Mouse (Mus musculus) retina, postnatal 1 day (tissue): Measurements from ENCODE around the gene Shcbp1l.
"Not testable (repeated sequence)": the region's sequence is repeated elsewhere in the genome, so short reads cannot be mapped to it uniquely, and the experiment has no call there.

Experiments used
- DNase-seq: peaks from one replicate; pipeline ENCODE4 v3.0.0-alpha.2; 2012

The Shcbp1l gene

DNA sequence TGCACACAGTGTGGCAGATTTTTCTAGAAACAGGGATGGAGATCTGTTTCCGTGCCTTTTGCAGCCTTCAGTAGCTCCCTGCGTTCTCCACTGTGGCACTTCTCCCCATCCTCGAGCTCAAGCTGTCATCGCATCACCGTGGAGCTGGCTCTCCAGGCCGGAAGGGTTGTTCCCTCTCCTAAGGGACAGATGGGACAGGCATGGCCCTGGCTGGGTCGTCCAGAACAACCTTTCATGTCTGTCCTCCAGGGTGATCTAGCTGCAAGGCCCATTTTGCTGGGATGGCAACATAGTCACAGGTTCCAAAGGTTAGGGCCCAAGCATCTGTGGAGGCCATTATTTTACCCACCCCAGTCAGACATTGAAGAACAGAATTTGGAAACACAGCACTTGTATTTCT lies 6.2 kb downstream of the Shcbp1l start:
- no peak for DNase-seq

DNA sequence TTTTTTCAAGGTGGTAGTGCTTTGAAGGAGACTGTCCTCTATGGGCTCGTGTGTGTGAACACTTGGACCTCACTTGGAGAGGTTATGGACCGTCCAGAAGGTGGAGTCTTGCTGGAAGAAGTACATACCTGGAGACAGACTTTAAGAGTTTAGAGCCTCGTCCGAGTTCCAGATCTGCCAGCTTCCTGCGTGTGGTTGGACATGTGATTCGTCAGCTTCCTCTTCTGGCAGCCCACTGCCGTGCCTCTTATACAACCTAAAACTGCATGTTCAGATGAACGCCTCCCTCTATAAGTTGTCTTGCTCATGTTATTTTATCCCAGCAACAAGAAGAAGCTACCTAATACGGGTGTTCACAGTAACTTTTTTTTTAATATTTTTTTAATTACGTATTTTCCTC lies 6.7 kb downstream of the Shcbp1l start:
- no peak for DNase-seq

DNA sequence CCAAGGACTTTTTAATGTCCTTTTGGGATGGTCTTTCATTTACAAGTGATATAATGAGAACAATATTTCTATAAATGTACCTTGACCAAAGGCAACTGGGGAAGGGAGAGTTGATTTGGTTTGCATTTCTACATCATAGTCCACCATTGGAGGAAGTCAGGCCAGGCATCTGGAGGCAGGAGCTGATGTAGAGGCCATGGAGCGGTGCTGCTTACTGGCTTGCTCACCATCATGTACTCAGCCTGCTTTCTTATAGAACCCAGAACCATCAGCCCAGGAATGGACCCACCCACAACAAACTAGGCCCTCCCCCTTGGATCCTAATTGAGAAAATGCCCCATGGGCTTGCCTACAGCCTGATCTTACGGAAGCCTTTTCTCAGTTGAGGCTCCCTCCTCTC lies 7.4 kb downstream of the Shcbp1l start:
- no peak for DNase-seq

DNA sequence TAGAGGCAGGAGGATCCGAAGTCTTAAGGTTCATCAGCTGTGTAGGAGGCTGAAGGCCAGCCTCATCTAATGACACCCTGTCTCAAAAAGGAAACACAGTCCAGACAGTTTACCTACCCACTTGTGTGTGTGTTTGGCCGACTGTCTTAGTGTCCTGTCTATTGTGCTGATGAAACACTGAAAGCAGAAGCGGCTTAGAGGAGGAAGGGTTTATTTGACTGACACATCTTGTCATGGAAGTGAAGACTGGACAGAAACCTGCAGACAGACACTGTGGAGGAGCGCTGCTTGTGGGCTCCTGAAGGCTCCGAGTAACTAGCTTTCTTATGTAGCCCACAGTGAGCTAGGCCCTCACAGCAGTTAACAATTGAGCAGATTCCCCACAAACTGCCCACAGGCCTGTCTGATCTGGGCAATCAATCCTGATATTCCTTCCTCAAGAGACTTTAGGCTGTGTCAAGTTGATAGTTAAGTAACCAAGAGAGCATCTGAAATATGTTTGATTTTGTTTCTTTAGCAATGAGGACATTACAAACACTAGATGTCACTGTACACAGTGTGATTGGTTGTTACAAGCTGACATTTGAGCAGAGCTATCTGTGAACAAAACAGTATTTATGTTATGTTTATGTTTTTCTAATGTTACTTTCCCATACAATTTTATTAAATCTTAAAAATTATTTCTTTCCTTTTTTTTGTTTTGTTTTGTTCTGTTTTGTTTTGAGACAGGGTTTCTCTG lies 9.1 kb downstream of the Shcbp1l start:
- DNase-seq: no peak

DNA sequence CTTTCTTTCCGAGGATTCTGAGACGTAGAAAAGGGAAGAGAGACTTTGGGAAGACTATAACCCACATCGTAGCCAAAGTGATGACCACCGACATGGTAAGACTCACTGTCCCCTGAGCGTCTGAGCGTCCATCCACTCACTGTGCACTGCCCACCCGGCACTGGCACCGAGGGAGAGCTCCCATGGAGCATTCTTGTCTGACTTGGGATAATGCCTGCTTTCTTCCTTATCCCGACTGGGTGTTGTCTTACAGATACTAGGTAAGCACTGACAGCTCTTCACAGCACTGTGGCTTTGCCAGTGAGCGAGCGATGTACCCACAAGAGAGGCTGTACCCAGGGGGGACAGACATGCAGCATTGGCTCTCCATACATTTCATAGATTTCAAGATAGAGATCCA lies 12.6 kb downstream of the Shcbp1l start:
- no peak for DNase-seq

DNA sequence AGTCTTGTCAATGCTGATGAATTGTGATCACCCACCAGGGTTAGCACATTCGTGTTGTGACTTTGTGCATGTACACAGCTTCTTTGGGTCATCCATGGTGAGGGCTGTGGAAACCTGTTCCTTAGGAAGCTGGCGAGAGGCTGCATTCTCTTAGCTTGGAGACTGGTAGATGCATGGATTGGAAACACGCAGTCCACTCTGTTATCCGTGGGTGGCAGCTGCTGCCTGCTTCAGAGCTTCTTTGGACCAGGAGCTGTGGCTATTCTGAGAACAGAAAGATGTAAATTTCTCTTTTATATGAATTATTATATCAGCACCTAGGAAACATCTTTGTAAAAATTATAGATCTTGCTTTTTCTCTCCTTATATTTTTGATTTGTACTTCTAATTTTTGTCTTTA lies 15.8 kb downstream of the Shcbp1l start:
- DNase-seq: no peak

DNA sequence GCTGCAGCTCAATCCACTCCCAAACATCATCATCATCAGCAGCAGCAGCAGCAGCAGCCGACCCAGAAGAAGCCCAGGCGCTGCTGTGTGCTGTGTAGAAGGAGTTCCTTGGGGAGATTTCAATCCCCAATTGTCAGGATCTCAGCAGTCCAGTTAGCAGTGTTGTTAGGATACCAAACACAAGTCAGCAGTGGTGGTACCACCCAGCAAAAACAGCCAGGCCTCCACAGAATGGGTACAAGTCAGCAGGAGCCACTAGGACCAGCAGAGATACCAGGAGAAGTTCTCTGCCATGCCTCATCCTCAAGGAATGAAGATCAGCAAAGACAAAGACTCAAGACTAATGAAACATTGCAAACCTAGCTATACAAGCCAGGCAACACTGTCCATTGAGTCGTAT lies 16.7 kb downstream of the Shcbp1l start:
- no peak for DNase-seq

DNA sequence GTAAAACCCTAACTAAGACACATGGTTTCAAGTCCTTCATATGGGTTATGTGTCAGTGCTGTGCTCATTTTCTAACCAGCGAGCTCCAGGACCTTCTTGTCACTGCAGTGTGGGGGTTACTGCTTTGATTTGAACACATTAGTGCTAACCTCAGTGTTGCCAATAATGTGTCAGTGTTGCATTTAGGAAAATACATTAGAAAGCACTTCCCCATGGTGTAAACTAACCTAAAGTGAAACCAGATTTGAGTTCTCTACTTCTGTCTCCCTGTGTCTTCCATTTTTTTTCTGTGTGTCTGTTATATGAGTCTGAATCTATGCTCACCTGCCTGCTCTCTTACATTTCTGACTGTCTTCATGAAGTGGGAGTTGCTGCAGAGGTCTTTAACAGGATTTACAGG lies 18.1 kb downstream of the Shcbp1l start:
- DNase-seq: no peak

DNA sequence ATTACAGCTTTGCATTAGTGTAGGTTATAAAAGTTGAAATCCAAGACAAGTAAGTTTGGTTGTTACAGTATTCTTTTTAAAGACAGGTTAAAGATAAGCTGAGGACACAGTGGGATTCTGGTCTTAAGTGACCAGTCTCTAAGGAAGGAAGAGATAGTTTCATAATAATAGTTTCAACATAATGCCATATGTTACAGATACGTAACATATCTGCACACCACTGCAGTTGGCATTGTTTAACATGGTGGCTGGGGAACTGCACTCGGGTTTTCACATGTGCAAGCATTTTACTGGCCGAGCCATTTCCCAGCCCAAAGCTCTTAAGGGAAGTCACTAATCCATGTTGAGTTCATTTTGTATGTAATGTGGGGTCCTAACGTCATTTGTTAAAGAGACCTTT lies 18.7 kb downstream of the Shcbp1l start:
- no peak for DNase-seq

DNA sequence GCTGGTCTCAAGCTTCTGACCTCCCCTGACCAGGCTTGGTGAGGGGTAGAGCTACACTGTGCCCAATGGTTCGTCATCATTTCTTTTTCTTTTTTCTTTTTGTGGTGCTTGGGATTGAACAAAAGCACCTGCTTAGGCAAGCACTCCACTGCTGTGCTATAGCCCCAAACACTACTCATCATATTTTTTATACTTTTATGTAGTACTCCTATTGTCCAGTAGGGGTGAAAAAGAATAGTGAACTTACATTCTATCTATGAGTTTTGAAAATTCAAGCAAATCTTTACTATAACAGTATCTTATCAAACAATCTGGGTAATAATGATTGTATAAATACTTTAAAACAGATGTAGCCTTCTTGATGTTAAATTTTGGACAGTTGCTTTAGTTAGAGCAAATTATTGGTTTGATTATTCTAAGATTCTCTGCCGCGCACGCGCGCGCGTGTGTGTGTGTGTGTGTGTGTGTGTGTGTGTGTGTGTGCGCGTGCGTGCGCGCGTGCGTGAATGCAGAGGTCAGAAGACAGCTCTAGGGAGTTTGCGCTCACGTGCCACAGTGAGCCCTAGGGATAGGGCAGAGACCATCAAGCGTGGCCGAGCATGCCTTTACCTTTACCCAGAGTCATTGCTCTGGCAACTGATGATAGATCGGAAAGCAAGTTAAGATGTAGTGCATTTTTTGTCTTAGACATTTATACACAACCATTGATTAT lies 21.3 kb downstream of the Shcbp1l start:
- DNase-seq: no peak

DNA sequence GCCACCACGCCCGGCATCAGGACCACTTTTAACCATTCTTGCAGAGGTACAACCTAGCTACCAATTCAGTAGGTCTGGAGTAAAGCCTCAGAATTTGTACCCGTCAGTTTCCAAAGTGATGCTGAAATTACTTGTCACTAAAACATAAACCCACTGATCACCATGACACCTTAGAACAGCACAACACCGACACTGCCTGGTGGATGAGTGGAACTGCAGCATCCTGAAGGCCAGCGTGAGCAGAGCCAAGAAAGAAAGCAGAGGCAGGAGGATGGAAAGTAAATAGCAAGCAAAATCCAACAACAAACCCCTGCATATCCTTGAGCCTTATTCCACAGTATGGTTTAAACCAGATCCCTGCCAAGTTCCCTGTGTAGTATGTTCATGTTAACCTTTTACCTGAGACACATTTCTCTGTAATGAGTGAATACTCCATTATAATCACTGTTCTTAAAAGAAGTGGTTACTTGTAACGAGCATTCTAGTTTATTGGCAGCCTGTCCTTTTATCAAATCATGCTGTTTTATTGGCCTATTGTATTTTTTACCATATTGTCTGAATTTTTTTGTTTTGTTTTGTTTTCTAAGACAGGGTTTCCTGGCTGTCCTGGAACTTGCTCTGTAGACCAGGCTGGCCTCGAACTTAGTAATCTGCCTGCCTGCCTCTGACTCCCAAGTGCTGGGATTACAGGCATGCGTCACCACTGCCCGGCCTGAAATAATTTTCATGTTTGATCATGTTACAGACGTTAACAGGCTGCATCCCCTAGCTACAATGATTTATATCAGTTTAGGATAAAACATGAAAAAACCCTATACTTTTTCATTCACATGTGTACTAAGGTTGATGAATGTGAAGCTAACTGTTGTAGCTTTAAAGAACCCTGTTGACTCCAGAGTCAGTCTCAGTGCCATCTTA lies 26.5 kb downstream of the Shcbp1l start:
- DNase-seq: peak; percentile 48

DNA sequence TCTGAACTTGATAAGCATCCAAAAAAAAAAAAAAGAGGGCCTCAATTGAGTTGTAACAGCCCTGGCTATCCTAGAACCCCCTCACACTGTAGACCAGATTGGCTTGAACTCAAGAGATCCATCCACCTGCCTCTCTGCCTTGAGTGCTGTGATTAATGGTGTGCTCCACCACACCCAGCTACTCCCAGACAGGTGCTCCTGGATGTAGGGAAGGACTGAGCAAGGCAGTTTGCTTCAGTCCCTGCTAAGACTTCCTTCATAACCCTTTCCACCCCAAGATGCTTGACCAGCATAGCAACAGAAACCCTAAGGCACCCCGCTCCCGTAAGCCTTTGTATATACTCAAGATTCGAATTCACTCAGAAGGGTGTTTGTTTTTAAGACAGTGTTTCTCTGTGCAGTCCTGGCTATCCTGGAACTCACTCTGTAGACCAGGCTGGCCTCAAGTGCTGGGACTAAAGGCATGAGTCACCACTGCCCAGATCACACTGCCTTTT lies 28.2 kb downstream of the Shcbp1l start:
- DNase-seq: no peak

DNA sequence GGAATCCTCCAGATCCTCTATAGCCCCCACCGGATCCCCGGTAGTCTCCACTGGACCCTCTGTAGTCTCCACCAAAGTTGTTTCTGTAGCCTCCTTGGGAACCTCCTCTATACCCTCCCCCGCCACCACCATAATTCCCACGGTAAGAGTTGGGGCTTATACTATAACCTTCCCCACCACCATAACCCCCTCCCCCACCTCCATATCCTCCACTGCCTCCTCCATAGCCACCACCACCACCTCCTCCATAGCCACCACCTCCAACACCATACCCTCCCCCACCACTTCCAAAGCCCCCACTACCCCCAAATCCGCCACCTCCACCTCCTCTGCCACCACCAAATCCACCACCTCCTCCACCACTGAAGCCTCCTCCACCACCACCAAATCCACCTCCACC lies 31.2 kb downstream of the Shcbp1l start:
- DNase-seq: no peak

DNA sequence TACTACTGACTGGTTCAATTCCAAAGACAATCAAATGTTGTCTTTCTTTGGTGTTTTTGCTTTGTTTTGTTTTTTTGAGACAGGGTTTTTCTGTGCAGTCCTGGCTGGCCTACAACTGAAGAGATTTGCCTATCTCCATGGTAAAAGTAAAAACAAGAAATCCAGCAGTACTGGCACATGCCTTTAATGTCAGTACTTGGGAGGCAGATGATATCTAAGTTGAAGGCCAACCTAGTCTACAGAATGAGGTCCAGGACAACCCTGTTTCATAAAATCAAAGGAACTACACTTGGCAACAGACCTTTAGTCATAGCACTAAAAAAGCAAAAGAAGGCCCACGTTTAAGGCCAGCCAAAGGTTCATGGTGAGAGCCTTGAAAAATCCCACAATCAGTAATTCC lies 36.8 kb downstream of the Shcbp1l start:
- DNase-seq: no peak

DNA sequence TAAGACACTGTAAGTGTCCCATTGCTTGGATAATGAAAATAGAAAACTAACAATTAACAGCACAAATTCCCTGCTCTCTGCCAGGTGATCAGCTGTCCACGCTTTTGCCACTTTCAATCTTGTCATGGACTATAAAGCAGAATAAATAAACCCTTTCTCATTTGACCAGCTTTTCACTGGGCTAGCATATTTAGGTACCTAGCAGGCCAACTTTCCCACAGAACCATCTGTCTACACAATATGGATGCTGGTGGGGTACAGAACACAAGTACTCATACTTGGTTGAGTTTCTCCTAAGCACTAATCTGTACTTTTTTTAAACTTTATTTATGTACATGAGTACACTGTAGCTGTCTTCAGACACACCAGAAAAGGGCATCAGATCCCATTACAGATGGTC lies 54.3 kb downstream of the Shcbp1l start:
- DNase-seq: no peak

DNA sequence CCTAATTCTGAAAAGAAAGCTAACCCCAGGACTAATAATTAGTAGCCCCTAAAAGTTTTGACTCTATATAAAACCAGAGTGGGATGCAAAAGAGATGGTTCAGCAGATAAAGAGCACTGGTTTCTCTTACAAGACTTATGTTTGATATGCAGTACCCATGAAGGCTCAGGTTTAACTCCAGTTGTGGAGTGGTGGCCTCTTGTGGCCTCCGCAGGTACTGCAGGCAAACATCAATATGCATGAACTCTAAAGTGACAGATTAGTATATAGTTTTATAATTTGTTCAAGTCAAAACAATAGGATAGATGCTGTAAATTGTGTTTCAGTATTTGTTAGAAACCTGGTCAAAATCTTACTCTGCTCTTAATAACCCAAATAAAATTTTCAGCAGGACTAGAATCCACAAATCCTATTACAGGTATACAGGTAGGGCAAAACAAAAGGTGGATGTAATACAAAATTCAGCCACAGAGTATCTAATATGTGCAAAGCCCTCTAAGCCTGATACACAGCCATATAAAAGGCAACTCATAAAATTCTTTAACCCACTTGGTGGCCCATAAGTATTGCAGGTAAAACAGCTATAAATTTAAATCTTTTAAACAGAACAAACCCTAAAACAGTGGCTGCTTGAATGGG lies 55.5 kb downstream of the Shcbp1l start:
- DNase-seq: peak; percentile 71

DNA sequence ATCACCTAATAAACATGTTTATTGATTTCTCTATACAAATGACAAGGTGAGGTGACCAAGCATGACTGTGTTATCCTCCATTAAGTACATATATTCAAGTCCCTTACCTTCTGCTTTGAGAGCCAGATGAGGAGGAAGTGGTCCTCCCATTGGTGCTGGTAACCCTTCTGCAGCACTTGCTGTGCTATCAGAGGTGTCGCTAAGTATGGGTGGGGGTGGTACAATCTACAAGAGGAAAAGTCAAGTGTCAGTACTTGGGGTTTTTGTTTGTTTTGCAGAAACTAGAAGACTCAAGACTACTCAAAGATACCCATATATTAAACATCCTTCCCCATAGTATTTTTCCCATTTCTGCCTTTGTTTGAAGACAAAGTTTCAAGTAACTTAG lies 56.1 kb downstream of the Shcbp1l start:
- DNase-seq: no peak

DNA sequence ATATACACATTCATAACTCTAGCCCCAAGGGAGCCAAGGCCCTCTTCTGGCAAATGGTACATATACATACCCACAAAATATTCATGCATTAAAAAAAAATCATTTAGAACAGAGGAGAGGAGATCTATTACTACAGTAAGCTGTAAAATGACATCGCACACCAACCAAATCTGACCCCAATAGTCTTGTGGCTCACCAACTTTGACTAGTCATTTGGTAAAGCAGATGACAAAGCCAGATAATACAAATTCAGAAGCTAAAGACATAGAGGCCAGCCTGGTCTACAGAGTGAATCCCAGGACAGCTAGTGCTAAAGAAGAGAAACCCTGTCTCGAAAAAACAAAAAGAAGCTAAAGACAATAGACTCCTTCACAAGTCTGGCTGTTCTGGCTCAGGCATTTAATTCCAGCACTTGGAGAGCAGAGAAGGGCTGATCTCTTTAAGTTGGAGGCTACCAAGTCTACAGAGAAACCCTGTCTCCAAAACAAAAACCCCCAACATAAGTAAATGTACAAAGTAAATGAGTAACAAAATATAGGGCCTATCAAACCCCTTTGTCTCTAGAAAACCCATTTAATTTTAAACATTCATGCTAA lies 60.3 kb downstream of the Shcbp1l start:
- DNase-seq: no peak

DNA sequence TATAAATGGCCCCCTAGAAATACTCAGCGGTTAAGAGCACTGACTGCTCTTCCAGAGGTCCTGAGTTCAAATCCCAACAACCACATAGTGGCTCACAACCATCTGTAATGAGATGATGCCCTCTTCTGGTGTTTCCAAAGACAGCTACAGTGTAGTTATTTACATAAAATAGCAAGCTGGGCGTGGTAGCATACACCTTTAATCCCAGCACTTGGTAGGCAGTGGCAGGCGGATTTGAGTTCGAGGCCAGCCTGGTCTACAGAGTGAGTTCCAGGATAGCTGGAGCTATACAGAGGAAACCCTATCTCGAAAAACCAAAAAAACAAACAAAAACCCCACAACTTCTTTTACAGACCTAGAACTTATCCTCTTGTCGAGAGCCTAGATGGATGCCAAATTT lies 61.2 kb downstream of the Shcbp1l start:
- not testable (repeated sequence) for DNase-seq

DNA sequence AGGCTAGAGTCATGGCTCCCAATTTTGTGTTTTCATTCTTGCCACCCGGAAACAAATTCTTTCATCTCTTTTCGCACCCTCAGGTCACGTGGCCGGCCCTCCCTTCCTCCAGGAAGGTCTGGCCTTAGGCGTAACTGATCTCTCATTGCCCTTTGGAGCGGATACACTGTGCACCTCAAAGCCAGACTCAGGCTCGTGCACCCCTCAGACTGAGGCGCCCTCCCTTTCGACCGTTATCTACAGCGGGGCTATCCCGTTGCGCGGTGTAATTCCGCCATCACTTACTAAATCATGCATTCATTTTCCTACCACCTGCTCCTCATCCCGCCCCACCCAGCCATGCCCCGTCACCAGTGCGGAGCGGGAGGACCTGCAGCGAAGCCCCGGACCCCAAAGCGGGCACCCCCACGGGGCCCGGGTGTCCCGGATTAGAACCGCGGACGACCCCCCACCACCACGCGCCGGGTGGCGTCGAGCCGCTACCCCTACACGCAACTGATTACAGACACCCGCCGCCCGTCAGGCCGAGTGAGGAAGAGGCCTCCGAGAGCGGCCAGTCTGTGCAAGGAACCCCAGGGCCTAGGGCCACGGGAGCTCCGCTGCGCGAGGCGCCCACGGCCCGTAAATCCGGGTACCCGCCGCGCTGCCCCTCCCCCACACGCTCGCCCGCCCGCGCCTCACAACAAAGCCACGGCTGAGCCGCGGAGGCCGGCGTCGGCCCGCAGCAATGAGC lies 62.0 kb downstream of the Shcbp1l start:
- DNase-seq: peak; percentile 73

DNA sequence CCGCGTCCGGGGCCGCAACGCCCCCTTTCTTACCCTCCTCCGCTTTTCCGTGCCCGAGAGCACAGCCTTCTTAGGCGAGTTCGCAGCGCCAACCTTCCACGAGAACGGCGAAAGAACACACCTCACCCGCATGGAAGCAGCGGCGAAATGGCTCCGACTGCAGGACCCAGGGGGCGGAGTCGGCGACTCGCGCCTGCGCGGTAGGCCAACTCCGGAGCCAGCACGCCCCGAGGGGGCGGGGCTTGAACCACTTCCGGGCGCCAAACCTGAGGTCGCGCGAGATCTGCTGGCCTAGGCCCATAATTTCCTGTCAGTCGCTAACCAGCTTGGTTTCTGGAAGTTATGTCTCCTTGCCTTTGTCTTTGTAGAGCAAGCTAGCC lies 62.5 kb downstream of the Shcbp1l start, which contains the start of gene Dhx9:
Gene Dhx9, minus strand, starts transcription at position 161 of the 380 bp plus-strand sequence.
- DNase-seq: peak; percentile 97

DNA sequence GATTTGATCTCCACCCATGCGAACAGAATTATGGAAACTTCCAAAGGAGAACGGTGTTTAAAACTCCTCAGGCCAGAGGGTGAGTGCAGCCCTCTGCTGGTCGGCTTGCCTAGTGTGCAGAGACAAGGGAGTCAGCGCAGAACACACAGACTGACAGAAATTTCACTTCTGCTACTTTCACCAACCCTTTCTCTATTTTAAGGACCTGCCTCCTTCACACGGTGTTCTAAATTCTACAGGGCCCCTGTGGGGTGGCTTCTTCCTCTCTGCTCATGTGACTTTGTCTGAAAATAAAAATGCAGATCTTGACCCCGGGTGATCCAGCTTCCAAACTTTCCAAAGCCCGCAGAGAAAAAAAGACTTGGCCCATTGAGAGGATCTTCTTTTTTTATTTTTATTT lies 64.2 kb downstream of the Shcbp1l start:
- DNase-seq: no peak
